Mouse (Mus musculus) thymus, postnatal 10 days (tissue): ENCODE data around the gene Adgrv1.

Experiments used
- DNase-seq, 2 experiments: peaks; one replicate each; pipeline ENCODE4 v3.0.0; 2021; ENCODE audit warnings: low spot score in 2 of 2

Gene Adgrv1

GRCm38 (mm10) chr13:81425111-81425510 lies 207.8 kb downstream of the Adgrv1 start:
- DNase-seq: no peak

- no peak for DNase-seq
Observed at GRCm38 (mm10) chr13:81424002-81424401, 209.0 kb downstream of the Adgrv1 start.

GRCm38 (mm10) chr13:81407881-81408460 lies 225.0 kb downstream of the Adgrv1 start:
- no peak for DNase-seq

GRCm38 (mm10) chr13:81402826-81403225 lies 230.1 kb downstream of the Adgrv1 start:
- no peak for DNase-seq

- no peak for DNase-seq
Observed at GRCm38 (mm10) chr13:81402191-81402590, 230.8 kb downstream of the Adgrv1 start.

GRCm38 (mm10) chr13:81401742-81402141 lies 231.2 kb downstream of the Adgrv1 start:
- no peak for DNase-seq

GRCm38 (mm10) chr13:81385597-81386362 lies 247.2 kb downstream of the Adgrv1 start:
- DNase-seq: no peak

GRCm38 (mm10) chr13:81381835-81382234 lies 251.1 kb downstream of the Adgrv1 start:
- no peak for DNase-seq

GRCm38 (mm10) chr13:81370801-81371456 lies 262.0 kb downstream of the Adgrv1 start:
- DNase-seq: no peak

GRCm38 (mm10) chr13:81370196-81370595 lies 262.8 kb downstream of the Adgrv1 start:
- DNase-seq: no peak

- DNase-seq: no peak
Observed at GRCm38 (mm10) chr13:81369564-81369963, 263.4 kb downstream of the Adgrv1 start.

- no peak for DNase-seq
Observed at GRCm38 (mm10) chr13:81368987-81369386, 264.0 kb downstream of the Adgrv1 start.

GRCm38 (mm10) chr13:81367681-81368376 lies 265.1 kb downstream of the Adgrv1 start:
- no peak for DNase-seq

- DNase-seq: no peak
Observed at GRCm38 (mm10) chr13:81360338-81360737, 272.6 kb downstream of the Adgrv1 start.

- DNase-seq: no peak
Observed at GRCm38 (mm10) chr13:81358766-81359165, 274.2 kb downstream of the Adgrv1 start.

- DNase-seq: no peak
Observed at GRCm38 (mm10) chr13:81358365-81358764, 274.6 kb downstream of the Adgrv1 start.

GRCm38 (mm10) chr13:81357215-81357614 lies 275.7 kb downstream of the Adgrv1 start:
- no peak for DNase-seq

GRCm38 (mm10) chr13:81354587-81354986 lies 278.4 kb downstream of the Adgrv1 start:
- no peak for DNase-seq

- peak; percentile 3 to 8 for DNase-seq
Observed at GRCm38 (mm10) chr13:81352296-81352695, 280.7 kb downstream of the Adgrv1 start.

GRCm38 (mm10) chr13:81351462-81352155 lies 281.3 kb downstream of the Adgrv1 start:
- peak; percentile 4 to 9 for DNase-seq

- DNase-seq: no peak
Observed at GRCm38 (mm10) chr13:81347261-81347980, 285.5 kb downstream of the Adgrv1 start.
